Mouse (Mus musculus): ENCODE measurements around the gene Fhod1.

GRCm38 (mm10) chr8:105355179-105356024 lies 7.6 kb upstream of the Fhod1 start:
- TF ChIP-seq GATA1 (IDR thresholded peaks at IDR 0.05; ENCODE audit: borderline replicate concordance, low read length) = no peak
- TF ChIP-seq FLI1 (IDR thresholded peaks at IDR 0.05; ENCODE audit: low read length) = no peak
